Mouse (Mus musculus) intestine, postnatal 0 days (tissue): Measurements from ENCODE around the gene H2-Q4. TPM values are rescaled to one million over a fixed set of nuclear protein-coding genes. Genes with fewer than 3 reads are reported as not detected.
"Not testable (repeated sequence)": the region's sequence is repeated elsewhere in the genome, so short reads cannot be mapped to it uniquely, and the experiment has no call there.

Experiments used
- ATAC-seq: fragments of 200-750 bp; cut with Nextera tagmentation; 2 replicates; pipeline ENCODE4 v1.8.0; 2017; ENCODE audit warnings: mild to moderate bottlenecking, moderate TSS enrichment, moderate library complexity
- H3K27ac ChIP-seq: fragments of 300-500 bp; sonication (generic); 2 replicates; pipeline ENCODE4 v1.5.1; 2014; ENCODE audit warnings: mild to moderate bottlenecking, low read depth, low read length, moderate library complexity
- H3K27me3 ChIP-seq: fragments of 300-500 bp; sonication (generic); replicated peaks from 2 replicates; pipeline ENCODE4 v1.6.1; 2014; ENCODE audit warnings: low read length, mixed read lengths; ENCODE audit not compliant: control insufficient read depth, insufficient read depth
- H3K36me3 ChIP-seq: fragments of 300-500 bp; sonication (generic); 2 replicates; pipeline ENCODE4 v1.6.1; 2014; ENCODE audit warnings: mild to moderate bottlenecking, moderate library complexity; ENCODE audit not compliant: control insufficient read depth, insufficient read depth
- H3K4me1 ChIP-seq: fragments of 300-500 bp; sonication (generic); replicated peaks from 2 replicates; pipeline ENCODE4 v1.6.1; 2014; ENCODE audit warnings: antibody characterized with exemption, low read length, mixed read lengths; ENCODE audit not compliant: control insufficient read depth, insufficient read depth
- H3K4me2 ChIP-seq: fragments of 300-500 bp; sonication (generic); replicated peaks from 2 replicates; pipeline ENCODE4 v1.6.1; 2014; ENCODE audit warnings: low read depth, mild to moderate bottlenecking, moderate library complexity
- H3K4me3 ChIP-seq: fragments of 300-500 bp; sonication (generic); 2 replicates; pipeline ENCODE4 v1.5.1; 2014; ENCODE audit warnings: low read depth, low read length
- H3K9ac ChIP-seq: fragments of 300-500 bp; sonication (generic); 2 replicates; pipeline ENCODE4 v1.6.1; 2014; ENCODE audit warnings: mild to moderate bottlenecking, low read depth, low read length
- H3K9me3 ChIP-seq: fragments of 300-500 bp; sonication (generic); 2 replicates; pipeline ENCODE4 v1.6.1; 2016; ENCODE audit warnings: mixed run types; ENCODE audit not compliant: control insufficient read depth
- CTCF ChIP-seq: sonication (generic); IDR thresholded peaks from 2 replicates; pipeline ENCODE4 v1.5.1; 2016; ENCODE audit warnings: low read depth, mild to moderate bottlenecking, control low read depth, antibody characterized with exemption, moderate library complexity
- WGBS: fragments of 180-500 bp; shearing (Covaris S2); extraction: QIAGEN DNeasy Blood & Tissue Kit; methylation state at CpG from one replicate; pipeline ENCODE4 v1.1.7; 2014; 5-methylcytosine and 5-hydroxymethylcytosine counted together
- polyA plus RNA-seq: library from polyadenylated mRNA; unstranded; fragments of >200 nt; fragmentation: Nextera tagmentation; extraction: Ambion mirVana; gene quantifications from 2 replicates; pipeline ENCODE4 v1.2.1, GENCODE M21; 2015

Gene H2-Q4
- polyA plus RNA-seq, 1 experiment from 2014 or later: 14.0 TPM

DNA sequence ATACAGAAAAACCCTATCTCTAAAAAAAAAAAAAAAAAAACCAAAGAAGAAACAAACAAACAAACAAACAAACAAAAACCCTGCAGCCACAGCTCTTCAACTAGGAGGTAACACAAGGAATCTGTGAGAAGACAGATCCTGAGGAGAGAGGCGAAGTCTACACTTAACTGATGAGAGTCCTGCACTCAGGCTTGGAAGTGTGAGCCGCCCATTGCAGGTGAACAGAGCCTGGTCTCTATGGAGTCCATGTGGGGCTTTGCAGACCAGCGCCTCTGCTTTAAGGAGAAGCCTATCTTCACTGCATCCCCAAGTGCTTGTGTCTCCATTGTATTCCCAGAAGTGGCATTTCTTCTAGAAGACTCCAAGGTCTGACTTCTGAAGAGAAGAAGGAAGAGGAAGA is 44.7 kb downstream of the H2-Q4 start:
- not testable (repeated sequence) for ATAC-seq

DNA sequence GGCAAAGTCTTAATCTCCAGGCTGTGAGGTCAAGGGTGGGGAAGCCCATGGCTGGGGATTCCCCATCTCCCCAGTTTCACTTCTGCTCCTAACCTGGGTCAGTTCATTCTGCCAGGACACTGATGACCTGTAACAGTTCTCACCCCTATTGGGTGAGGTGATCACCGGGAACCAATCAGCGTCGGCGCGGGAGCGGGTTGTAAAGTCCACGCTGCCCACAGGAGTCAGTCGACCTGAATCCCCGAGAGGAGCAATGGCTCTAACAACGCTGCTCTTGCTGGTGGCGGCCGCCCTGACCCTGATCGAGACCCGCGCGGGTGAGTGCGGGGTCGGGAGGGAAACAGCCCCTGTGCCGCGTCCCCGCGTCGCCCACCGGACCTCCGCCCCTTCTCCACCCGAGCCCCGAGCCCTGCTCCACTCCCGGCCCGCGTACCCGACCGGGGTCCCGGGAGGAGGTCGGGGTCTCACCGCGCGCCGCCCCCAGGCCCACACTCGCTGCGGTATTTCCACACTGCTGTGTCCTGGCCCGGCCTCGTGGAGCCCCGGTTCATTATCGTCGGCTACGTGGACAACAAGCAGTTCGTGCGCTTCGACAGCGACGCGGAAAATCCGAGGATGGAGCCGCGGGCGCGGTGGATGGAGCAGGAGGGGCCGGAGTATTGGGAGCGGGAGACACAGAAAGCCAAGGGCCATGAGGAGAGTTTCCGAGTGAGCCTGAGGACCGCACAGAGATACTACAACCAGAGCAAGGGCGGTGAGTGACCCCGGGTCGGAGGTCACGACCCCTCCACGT is 45.4 kb downstream of the H2-Q4 start, which contains the start of gene H2-Q6:
Gene H2-Q6 (plus strand): TSS at position 227 of the 793 bp plus-strand sequence.
- TF ChIP-seq CTCF: 0 out of 2 replicates have a peak, but pooled peaks have one; percentile 8
- Histone ChIP-seq H3K4me3 (peak within 1 kb of the TSS; percentile 37), H3K4me2 (peak within 1 kb of the TSS; percentile 70)
- H3K36me3 ChIP-seq, H3K27ac ChIP-seq, H3K27me3 ChIP-seq, H3K9me3 ChIP-seq, H3K9ac ChIP-seq, H3K4me1 ChIP-seq: not testable (repeated sequence)
- ATAC-seq: peak; percentile 80
- WGBS: 3% methylated on average over 50 of the region's 66 CpGs

More for the DNA sequence above, 44.7 kb downstream of the H2-Q4 start:
- H3K4me1 ChIP-seq, H3K9me3 ChIP-seq, H3K9ac ChIP-seq, H3K36me3 ChIP-seq, H3K27me3 ChIP-seq, H3K4me2 ChIP-seq, H3K27ac ChIP-seq, H3K4me3 ChIP-seq: not testable (repeated sequence)
- WGBS: 82% methylated on average over 3 of the region's 3 CpGs

DNA sequence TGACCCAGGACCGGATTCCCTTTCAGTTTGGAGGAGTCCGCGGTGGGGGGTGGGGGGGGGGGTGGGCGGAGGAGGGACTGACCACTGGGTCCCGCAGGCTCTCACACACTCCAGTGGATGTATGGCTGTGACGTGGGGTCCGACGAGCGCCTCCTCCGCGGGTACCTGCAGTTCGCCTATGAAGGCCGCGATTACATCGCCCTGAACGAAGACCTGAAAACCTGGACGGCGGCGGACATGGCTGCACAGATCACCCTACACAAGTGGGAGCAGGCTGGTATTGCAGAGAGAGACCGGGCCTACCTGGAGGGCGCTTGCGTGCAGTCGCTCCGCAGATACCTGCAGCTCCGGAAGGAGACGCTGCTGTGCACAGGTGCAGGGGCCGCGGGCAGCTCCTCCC is 46.1 kb downstream of the H2-Q4 start:
- H3K9me3 ChIP-seq, H3K4me3 ChIP-seq, H3K9ac ChIP-seq, H3K27me3 ChIP-seq, H3K36me3 ChIP-seq, ATAC-seq, H3K27ac ChIP-seq, H3K4me1 ChIP-seq: not testable (repeated sequence)
- peak overlapping the region; percentile 70 for H3K4me2 ChIP-seq
- peak; percentile 30 for TF ChIP-seq CTCF
- WGBS: 29% methylated on average over 28 of the region's 28 CpGs

DNA sequence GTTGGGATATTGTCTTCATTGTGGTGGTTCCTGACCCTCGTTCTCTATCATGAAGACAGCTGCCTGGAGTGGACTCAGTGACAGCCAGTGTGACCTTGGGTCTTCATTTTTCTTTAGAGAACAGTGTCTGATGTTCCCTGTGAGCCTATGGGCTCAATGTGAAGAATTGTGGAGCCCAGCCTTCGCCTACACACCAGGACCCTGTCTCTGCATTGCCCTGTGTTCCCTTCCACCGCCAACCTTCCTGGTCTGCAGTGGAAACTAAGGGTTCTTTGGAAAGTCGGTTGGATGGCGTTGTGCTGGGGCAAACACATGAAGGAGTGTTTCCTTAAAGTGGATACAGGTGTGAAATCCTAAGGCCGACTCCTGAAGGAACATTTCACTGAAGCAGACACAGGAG is 49.5 kb downstream of the H2-Q4 start:
- not testable (repeated sequence) for H3K4me1 ChIP-seq, H3K36me3 ChIP-seq, H3K9ac ChIP-seq, ATAC-seq, H3K4me3 ChIP-seq, H3K27me3 ChIP-seq, H3K27ac ChIP-seq, H3K9me3 ChIP-seq, H3K4me2 ChIP-seq
- 88% methylated on average over 6 of the region's 6 CpGs for WGBS

DNA sequence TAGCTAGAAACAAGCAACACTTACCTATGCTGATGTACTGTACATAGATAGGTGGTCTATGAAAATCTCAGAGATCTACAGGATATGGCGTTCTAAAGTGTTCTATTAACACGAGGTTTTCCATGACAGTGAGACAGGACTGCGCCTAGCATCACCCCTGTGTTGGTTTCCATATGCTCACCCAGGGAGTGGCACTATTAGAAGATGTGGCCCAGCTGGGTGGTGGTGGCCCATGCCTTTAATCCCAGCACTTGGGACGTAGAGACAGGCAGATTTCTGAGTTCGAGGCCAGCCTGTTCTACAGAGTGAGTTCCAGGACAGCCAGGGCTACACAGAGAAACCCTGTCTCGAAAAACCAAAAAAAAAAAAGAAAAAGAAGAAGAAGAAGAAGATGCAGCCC is 51.3 kb downstream of the H2-Q4 start:
- not testable (repeated sequence) for H3K9ac ChIP-seq, H3K4me3 ChIP-seq, H3K4me2 ChIP-seq, H3K4me1 ChIP-seq, H3K27me3 ChIP-seq, H3K36me3 ChIP-seq, H3K27ac ChIP-seq, ATAC-seq, H3K9me3 ChIP-seq
- WGBS: 89% methylated on average over 6 of the region's 6 CpGs

DNA sequence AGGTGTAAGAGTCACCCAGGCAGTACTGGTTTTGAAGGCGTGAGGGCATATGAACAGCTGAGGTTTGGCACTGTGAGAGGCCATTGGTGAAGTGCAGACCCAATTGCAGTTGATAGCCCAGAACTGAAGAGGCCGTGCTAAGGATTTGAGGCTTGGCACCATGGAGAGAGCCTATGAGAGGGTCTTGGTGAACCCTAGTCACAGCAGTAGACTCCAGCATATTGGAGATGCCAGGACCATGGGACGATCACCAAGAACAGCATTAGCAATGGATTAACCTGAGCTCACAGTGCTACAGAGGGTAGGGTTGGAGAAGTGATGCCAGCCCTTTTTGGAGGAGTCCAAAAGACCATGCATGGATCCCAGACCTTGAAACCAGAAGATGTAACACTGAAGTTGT is 52.8 kb downstream of the H2-Q4 start:
- WGBS: 88% methylated on average over 3 of the region's 3 CpGs
- H3K9ac ChIP-seq, H3K36me3 ChIP-seq: not testable (repeated sequence)

DNA sequence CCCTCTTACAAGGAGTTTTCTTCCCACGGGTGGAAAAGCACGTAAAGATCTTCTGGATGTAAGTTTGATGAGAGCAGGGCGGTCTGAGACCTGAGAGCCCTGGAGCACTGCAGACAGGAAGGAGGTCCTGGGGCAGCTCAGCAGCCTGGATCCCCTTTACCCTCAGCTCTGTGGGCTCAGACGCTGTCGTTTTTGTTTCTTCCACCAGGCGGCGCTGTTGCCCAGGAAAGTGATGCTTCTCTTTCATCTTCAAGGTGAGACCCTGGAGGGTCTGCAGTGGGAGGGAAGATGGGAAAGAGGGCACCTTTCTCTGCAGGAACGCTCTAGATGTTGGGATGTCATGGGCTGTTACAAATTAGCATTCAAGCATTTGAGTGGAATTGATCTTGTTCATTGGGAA is 55.4 kb downstream of the H2-Q4 start:
- H3K36me3 ChIP-seq: not testable (repeated sequence)

More for the DNA sequence above, 52.8 kb downstream of the H2-Q4 start:
- not testable (repeated sequence) for ATAC-seq, H3K9me3 ChIP-seq, H3K4me1 ChIP-seq, H3K4me3 ChIP-seq, H3K27me3 ChIP-seq, H3K27ac ChIP-seq, H3K4me2 ChIP-seq

More for the DNA sequence above, 55.4 kb downstream of the H2-Q4 start:
- not testable (repeated sequence) for ATAC-seq, H3K27ac ChIP-seq, H3K27me3 ChIP-seq, H3K4me3 ChIP-seq, H3K4me1 ChIP-seq, H3K9me3 ChIP-seq, H3K9ac ChIP-seq, H3K4me2 ChIP-seq
- WGBS: 13% methylated on average over 8 of the region's 8 CpGs
- peak; percentile 78 for TF ChIP-seq CTCF

Other genes with a start within 250 kb of the H2-Q4 start
- 18.3 and 22.5 TPM in 2 replicates for gene Apom, start 247.6 kb upstream of the H2-Q4 start, polyA plus RNA-seq
- gene Bag6, start 244.4 kb upstream of the H2-Q4 start, polyA plus RNA-seq: 37.4 and 46.0 TPM in 2 replicates
- 40.0 and 54.1 TPM in 2 replicates for gene Prrc2a, start 214.7 kb upstream of the H2-Q4 start, polyA plus RNA-seq
- gene Aif1, start 203.5 kb upstream of the H2-Q4 start, polyA plus RNA-seq: 23.1 and 25.4 TPM in 2 replicates
- 11.3 and 12.9 TPM in 2 replicates for gene Lst1, start 191.2 kb upstream of the H2-Q4 start, polyA plus RNA-seq
- gene Ltb, start 185.2 kb upstream of the H2-Q4 start, polyA plus RNA-seq: 1.7 and 2.4 TPM in 2 replicates
- 0.17 and 0.27 TPM in 2 replicates for gene Tnf, start 177.6 kb upstream of the H2-Q4 start, polyA plus RNA-seq
- gene Lta, start 174.3 kb upstream of the H2-Q4 start, polyA plus RNA-seq: 0.10 and 0.42 TPM in 2 replicates
- 0.23 and 0.30 TPM in 2 replicates for gene Gm16181, start 158.8 kb upstream of the H2-Q4 start, polyA plus RNA-seq
- gene Atp6v1g2, start 146.0 kb upstream of the H2-Q4 start, polyA plus RNA-seq: 4.1 and 4.3 TPM in 2 replicates
- gene Nfkbil1, start 143.8 kb upstream of the H2-Q4 start, polyA plus RNA-seq: 8.1 and 8.2 TPM in 2 replicates
- gene Ddx39b, start 137.9 kb upstream of the H2-Q4 start, polyA plus RNA-seq: 125 and 127 TPM in 2 replicates
- 672 and 681 TPM in 2 replicates for gene H2-D1, start 116.9 kb upstream of the H2-Q4 start, polyA plus RNA-seq
- 56.2 and 60.6 TPM in 2 replicates for gene H2-Q1, start 59.2 kb upstream of the H2-Q4 start, polyA plus RNA-seq
- gene H2-Q2, start 37.4 kb upstream of the H2-Q4 start, polyA plus RNA-seq: 693 and 712 TPM in 2 replicates
- 2.7 and 2.8 TPM in 2 replicates for gene H2-Q6, start 45.2 kb downstream of the H2-Q4 start, polyA plus RNA-seq
- gene H2-Q7, start 59.5 kb downstream of the H2-Q4 start, polyA plus RNA-seq: 2.7 and 3.6 TPM in 2 replicates
- gene H2-Q10, start 90.5 kb downstream of the H2-Q4 start, polyA plus RNA-seq: 102 and 110 TPM in 2 replicates
- gene Pou5f1, start 126.4 kb downstream of the H2-Q4 start, polyA plus RNA-seq: not detected in 2 replicates
- 23.0 and 24.2 TPM in 2 replicates for gene Tcf19, start 137.2 kb downstream of the H2-Q4 start, polyA plus RNA-seq
- gene Cchcr1, start 137.5 kb downstream of the H2-Q4 start, polyA plus RNA-seq: 4.8 and 5.0 TPM in 2 replicates
- not detected in 2 replicates for gene Psors1c2, start 153.6 kb downstream of the H2-Q4 start, polyA plus RNA-seq
- gene Cdsn, start 172.5 kb downstream of the H2-Q4 start, polyA plus RNA-seq: 0.22 and 0.40 TPM in 2 replicates
- gene 2300002M23Rik, start 187.8 kb downstream of the H2-Q4 start, polyA plus RNA-seq: not detected in 2 replicates
- 0.99 and 1.0 TPM in 2 replicates for gene Sfta2, start 221.9 kb downstream of the H2-Q4 start, polyA plus RNA-seq
- not detected in 2 replicates for gene Gm9573, start 247.0 kb downstream of the H2-Q4 start, polyA plus RNA-seq